Mouse (Mus musculus) frontal cortex, adult 2 months (tissue): ENCODE measurements around the gene Chp1. TPM values are rescaled to one million over a fixed set of nuclear protein-coding genes. Genes with fewer than 3 reads are reported as not detected.
"Not testable (repeated sequence)": the region's sequence is repeated elsewhere in the genome, so short reads cannot be mapped to it uniquely, and the experiment has no call there.

Experiments used
- DNase-seq, 2 experiments: peaks; one replicate each; pipeline ENCODE4 v3.0.0; 2022; ENCODE audit warnings: low spot score in 1 of 2; ENCODE audit errors: extremely low spot score in 1 of 2
- polyA plus RNA-seq: library from polyadenylated mRNA; depleted of rRNA; stranded (reverse); fragments of >200 nt; gene quantifications from 2 replicates; pipeline ENCODE4 v1.2.3, GENCODE M21; 2012; rRNA removed

Gene Chp1
- polyA plus RNA-seq: 113 and 117 TPM in 2 replicates

DNA sequence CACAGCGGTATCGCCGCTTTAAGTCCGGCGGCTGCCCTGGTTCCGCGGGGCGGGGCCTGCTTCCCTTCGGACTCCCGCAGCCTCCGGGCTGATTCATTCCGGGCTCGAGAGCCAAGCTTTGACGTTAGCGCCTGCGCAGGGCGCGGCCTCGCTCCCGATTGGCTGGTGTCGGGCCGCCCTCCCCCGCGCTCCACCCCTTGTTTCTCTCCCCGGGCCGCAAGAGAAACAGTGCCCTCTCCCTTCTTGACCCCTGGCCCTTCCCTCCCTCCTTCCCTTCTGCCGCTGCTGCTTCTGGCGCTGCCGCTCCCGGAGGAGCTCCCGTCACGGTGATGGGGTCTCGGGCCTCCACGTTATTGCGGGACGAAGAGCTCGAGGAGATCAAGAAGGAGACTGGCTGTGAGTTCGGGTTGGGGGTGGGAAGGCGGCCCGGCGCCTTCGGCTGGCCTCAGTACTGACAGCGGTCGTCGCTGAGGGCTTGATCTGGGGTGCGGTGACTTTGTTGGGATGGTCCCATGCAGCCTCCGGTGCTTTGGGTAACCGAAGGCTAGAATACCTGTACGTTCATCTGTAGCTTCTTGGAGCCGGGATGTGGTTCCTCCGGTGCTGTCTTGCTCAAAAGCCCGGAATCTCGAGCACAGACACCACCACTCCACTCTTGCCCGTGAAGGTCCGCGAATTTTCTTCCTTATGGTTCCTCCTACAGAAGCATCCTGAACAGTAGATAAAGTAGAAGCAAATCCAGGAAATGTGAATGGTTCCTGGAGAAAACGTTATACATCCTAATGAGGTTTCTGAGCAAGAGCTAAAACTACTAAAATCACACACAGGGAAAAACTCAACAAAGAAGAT lies at the start of gene Chp1, which contains the start of gene Exd1:
Gene Chp1 (plus strand): TSS at position 176 of the 849 bp plus-strand sequence.
Gene Exd1 (minus strand): TSS at position 106 of the 849 bp plus-strand sequence.
- DNase-seq: peak; percentile 96 to 99

DNA sequence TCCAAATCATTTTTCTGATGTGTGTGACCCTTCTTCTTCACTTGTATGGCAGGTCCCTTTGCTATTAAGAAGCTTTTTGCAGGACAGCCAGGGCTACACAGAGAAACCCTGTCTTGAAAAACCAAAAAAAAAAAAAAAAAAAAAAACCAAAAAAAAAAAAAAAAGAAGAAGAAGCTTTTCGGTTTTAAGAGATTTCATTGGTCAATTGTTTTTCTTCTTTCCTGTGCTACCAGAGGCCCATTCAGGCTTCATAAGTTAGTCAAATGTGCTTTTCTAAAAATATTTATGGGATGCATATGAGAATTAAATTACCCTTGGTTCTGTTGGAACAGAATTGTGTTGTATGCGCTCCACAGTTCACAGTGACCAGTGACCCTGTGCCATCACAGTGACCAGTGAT lies 48.6 kb upstream of the Chp1 start:
- no peak for DNase-seq

GRCm38 (mm10) chr2:119500965-119501652 lies 46.4 kb upstream of the Chp1 start:
- DNase-seq: no peak

DNA sequence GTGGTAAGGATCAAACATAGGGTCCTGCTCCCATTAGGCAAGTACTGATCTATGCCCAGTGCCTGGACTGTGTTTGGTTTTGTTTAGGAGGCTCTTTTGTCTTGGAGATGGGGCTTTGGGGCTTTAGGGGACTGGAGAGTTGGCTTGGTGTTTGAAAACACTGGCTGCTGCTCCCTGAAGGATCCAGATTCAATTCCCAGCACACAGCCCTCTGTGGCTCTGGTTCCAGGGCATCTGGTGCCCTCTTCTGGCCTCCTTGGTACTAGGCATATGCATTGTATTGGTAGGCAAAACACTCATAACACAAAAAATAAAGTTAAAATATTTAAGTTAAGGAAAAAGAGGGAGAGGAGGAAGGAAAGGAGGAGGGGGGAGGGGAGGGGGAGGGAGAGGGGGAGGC lies 40.4 kb upstream of the Chp1 start:
- DNase-seq: no peak

- DNase-seq: not testable (repeated sequence)
Observed at GRCm38 (mm10) chr2:119508518-119508917, 39.0 kb upstream of the Chp1 start.

DNA sequence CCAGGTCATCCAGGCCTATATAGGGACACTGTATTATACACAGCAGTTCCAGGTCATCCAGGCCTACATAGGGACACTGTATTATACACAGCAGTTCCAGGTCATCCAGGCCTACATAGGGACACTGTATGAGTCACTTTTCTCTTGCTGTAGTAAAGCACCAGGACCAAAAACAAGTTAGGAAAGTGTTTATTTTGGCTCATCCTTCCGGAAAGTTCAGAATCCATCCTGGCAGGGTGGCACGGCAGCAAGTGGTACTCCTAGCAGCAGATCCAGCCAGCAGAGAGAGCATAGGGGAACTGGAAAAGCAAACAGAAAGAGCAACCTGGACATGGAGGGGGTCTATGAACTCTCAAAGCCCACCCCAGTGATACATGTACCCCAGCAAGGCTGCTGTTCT lies 36.6 kb upstream of the Chp1 start:
- DNase-seq: no peak

GRCm38 (mm10) chr2:119512292-119512691 lies 35.2 kb upstream of the Chp1 start:
- no peak for DNase-seq

DNA sequence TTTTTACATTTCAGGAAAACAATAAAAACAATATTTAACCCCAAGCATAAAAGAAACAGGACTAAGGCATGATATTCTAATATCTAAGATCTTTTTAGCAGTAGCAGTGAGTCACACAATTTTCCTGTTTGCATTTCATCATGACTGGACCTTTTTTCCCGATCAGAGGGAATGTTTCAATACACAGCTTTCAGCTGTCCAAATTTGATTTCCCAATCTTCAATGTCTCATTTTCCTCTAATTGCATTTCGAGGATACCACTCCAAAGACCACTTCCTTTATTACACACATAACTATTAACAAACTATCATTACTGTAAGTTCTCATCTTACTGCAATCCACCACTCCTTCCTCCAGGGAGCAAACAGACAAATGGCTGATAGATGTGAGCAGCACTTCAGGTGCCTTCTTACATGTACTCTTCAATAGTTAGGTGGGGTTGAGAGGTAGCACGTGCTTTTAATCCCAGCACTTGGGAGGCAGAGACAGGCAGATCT lies 33.4 kb upstream of the Chp1 start:
- no peak for DNase-seq

DNA sequence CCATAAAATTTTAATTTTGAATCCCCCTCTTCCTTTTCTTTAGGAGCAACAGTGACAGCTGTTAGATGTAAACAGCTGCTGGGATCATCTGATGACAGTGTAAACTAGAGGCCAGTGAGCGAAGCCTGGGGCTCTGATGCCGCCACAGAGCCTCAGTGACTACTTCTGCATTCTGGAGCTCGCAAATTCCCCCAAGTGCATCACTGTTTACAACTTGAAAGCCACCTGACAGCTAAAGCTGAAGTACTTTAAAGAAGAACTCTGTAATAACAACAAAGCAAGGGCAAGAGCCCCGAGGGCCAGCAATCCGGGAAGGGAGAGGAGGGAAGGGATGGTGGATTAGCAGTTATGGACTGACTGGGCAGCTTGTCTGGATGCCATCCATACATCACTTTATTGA lies 30.7 kb upstream of the Chp1 start:
- DNase-seq: no peak

GRCm38 (mm10) chr2:119520550-119520949 lies 26.9 kb upstream of the Chp1 start:
- peak in 1 of 2 experiments; percentile 30 for DNase-seq

DNA sequence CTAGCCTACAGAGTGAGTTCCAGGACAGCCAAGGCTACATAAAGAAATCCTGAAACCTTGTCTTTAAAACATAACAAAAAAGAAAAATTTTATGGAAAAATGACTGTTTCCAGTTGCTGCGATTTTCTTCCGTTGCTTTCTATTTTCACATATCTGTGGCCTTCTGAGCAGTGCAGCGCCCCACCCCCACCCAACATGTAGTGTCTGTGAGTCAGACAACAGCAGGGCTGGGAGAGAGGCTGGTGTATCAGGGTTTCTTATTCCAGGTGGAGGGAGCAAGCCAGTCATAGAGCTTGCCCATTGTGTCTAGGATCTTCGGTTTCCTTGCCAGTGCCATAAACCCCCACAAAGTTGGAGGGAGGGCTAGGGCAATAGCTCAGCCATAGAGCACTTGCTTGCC lies 23.7 kb upstream of the Chp1 start:
- DNase-seq: no peak

- DNase-seq: no peak
Observed at GRCm38 (mm10) chr2:119525422-119525821, 22.1 kb upstream of the Chp1 start.

DNA sequence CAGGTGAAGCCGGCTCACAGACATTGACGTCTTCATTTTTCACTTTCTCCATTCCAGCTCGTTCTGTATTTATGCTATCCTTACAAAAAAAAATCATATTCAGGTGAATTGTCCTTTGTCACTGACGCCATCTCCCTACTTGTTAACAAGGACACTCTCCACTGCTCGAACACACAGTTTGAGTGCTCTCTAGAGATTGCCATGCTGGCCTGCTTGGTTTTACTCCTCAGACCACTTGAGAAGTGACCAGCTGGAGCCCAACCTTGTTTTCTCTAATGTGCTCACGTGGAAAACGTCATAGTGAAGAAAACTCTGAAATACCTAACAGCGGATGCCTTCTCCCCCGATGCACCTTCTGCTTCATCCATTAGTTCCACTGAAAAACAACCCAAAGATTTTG lies 8.7 kb upstream of the Chp1 start:
- no peak for DNase-seq

- peak in 1 of 2 experiments; percentile 72 for DNase-seq
Observed at GRCm38 (mm10) chr2:119542106-119542505, 5.4 kb upstream of the Chp1 start.

DNA sequence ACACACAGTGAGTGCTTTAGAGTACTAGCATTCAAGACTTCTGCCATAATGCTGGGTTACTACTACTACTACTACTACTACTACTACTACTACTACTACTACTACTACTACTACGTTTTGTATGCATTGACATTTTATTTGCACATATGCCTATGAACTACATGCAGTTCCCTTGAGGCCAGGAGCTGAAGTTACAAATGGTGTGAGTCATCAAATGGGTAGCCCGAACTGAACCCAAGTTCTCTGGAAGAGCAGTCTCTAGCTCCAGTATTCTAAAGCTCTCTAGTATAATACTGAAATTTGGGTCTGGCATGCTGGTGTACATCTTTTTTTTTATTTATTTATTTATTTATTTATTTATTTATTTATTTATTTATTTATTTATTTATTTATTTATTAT lies 3.8 kb upstream of the Chp1 start:
- DNase-seq: no peak

DNA sequence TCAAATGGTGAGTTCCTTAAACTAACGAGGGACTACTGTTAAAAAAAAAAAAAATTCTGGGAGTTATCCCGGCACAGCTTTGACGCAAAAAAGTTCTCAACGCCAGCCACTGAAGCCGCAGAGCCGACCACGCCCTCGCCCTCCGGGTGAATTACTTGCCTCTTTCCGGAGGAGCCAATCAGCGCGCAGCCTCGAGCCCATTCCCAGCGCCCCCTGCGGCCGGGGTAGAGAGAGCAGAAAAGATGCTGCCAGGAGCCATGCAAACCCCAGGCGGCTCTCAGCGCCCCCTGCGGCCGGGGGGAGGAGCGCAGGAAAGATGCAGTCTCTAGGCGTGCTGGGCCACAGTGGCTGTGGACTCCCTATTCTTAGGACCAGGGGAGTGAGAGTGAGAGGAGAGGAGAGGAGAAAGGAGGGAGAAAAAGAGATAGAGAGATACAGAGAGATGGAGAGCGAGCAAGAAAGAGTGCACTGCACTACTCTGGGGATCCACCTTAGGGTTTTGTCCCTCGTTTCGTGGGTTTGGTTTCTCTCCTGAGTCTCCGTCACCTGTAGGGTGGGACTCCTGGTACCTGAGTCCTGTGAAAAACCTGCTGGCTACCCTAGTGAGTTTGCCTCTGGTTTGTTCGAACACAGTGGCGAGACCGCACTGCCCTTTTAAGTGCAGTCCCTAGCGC lies 512 bp upstream of the Chp1 start:
- DNase-seq: peak; percentile 55 to 85

- no peak for DNase-seq
Observed at GRCm38 (mm10) chr2:119548371-119548660, 819 bp downstream of the Chp1 start.

DNA sequence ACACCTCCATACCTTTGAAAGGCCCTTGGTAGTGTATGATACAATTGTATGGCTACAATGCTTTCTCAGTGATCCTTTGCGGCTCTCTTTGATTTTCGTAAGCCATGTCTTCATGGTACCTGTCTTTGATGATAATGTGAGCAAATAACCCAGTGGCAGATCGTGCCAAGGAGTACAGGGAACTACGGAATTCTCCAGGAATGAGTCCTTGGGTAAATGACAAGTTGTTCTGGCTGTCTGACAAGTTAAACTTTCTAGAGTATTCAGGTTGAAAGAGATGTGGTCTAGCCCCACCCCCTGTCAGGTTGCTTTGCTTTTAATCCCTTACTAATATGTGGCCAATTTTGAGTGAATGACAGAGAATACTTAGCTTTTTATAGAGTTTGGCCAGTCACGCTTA lies 1.2 kb downstream of the Chp1 start:
- no peak for DNase-seq

GRCm38 (mm10) chr2:119549678-119550077 lies 2.2 kb downstream of the Chp1 start:
- peak in 1 of 2 experiments; percentile 28 for DNase-seq

GRCm38 (mm10) chr2:119558039-119558438 lies 10.5 kb downstream of the Chp1 start:
- no peak for DNase-seq

DNA sequence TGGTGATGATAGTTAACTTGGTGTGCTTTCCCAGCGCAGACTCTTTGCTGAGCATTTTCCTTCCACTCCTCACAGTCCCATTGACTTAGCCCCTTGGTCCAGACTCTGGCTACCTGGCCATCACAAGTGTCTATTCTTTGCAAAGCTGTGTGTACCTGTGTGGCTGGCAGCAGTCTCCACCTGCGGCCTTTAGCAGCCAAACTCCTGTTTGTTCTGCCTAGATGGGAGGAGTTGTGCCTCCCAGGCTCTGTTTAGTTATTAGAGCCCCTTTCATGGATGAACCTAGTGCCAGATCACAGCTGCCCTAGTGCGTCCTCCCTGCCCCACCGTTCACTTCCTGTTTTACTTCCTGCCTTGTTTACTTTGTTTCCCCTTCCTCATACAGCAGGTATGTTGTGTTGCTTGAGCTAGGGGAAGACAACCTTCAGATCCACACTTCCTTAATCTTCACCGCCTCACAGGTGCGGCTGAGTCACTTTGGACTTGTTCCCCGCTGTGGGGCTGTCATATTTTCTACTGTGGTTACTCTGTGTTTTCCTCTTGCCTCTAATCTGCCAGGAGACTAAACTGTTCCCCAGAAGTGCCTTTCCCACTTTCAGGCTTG lies 11.3 kb downstream of the Chp1 start:
- DNase-seq: no peak
